Mouse (Mus musculus) intestine, embryonic 14.5 days (tissue): ENCODE measurements around the gene Ahnak2. TPM values are rescaled to one million over a fixed set of nuclear protein-coding genes. Genes with fewer than 3 reads are reported as not detected.

Experiments used
- ATAC-seq: fragments of 200-750 bp; cut with Nextera tagmentation; replicated peaks from 2 replicates; pipeline ENCODE4 v1.8.0; 2017; ENCODE audit warnings: low read depth, moderate number of reproducible peaks, moderate TSS enrichment, moderate library complexity; ENCODE audit not compliant: low FRiP score, low TSS enrichment
- DNase-seq: peaks from one replicate; pipeline ENCODE4 v3.0.0-alpha.2; 2018; ENCODE audit warnings: low spot score
- H3K27ac ChIP-seq: fragments of 300-500 bp; sonication (generic); 2 replicates; pipeline ENCODE4 v1.5.1; 2014; ENCODE audit warnings: low read depth, mild to moderate bottlenecking, control low read depth
- H3K27me3 ChIP-seq: fragments of 300-500 bp; sonication (generic); replicated peaks from 2 replicates; pipeline ENCODE4 v1.6.1; 2014; ENCODE audit warnings: low read length, control low read depth; ENCODE audit not compliant: control insufficient read depth, insufficient read depth
- H3K36me3 ChIP-seq: fragments of 300-500 bp; sonication (generic); 2 replicates; pipeline ENCODE4 v1.6.1; 2014; ENCODE audit warnings: low read length, control low read depth; ENCODE audit not compliant: control insufficient read depth, insufficient read depth
- H3K4me1 ChIP-seq: fragments of 300-500 bp; sonication (generic); replicated peaks from 2 replicates; pipeline ENCODE4 v1.6.1; 2014; ENCODE audit warnings: low read length, control low read depth, mixed read lengths; ENCODE audit not compliant: control insufficient read depth, insufficient read depth
- H3K4me2 ChIP-seq: fragments of 300-500 bp; sonication (generic); 2 replicates; pipeline ENCODE4 v1.6.1; 2014; ENCODE audit warnings: low read length
- H3K4me3 ChIP-seq: fragments of 300-500 bp; sonication (generic); 2 replicates; pipeline ENCODE4 v1.5.1; 2014; ENCODE audit warnings: low read depth, low read length, control low read depth, mixed read lengths
- H3K9ac ChIP-seq: fragments of 300-500 bp; sonication (generic); 2 replicates; pipeline ENCODE4 v1.6.1; 2014; ENCODE audit warnings: mild to moderate bottlenecking, low read length
- H3K9me3 ChIP-seq: fragments of 300-500 bp; sonication (generic); 2 replicates; pipeline ENCODE4 v1.6.1; 2016; ENCODE audit warnings: low read length, control low read depth; ENCODE audit not compliant: control insufficient read depth
- WGBS: fragments of 180-500 bp; shearing (Covaris S2); extraction: QIAGEN DNeasy Blood & Tissue Kit; methylation state at CpG from one replicate; pipeline ENCODE4 v1.1.7; 2014; 5-methylcytosine and 5-hydroxymethylcytosine counted together
- polyA plus RNA-seq: library from polyadenylated mRNA; unstranded; fragments of >200 nt; fragmentation: Nextera tagmentation; extraction: Ambion mirVana; gene quantifications from 2 replicates; pipeline ENCODE4 v1.2.1, GENCODE M21; 2014

The Ahnak2 gene
- polyA plus RNA-seq, 1 experiment from 2014 or later = 2.9 TPM

- ATAC-seq (no peak), DNase-seq (no peak)
- H3K4me3 ChIP-seq = no peak overlapping the region
- H3K4me2 ChIP-seq = no peak overlapping the region
- no peak overlapping the region for H3K27ac ChIP-seq
- H3K9ac ChIP-seq = no peak overlapping the region
- no peaks in the 10 kb centered on the region for H3K9me3 ChIP-seq
- H3K4me1 ChIP-seq = 0 out of 2 replicates have a peak, but pooled peaks cover 2% of the 10 kb centered on the region
- 95% methylated on average over 24 of the region's 24 CpGs for WGBS
- no peaks in the 10 kb centered on the region for H3K27me3 ChIP-seq
- peaks cover 62% of the 10 kb centered on the region for H3K36me3 ChIP-seq
Observed at GRCm38 (mm10) chr12:112739023-112739568, 63.4 kb downstream of the Ahnak2 start.

- DNase-seq = no peak
- peaks cover 64% of the 10 kb centered on the region for H3K36me3 ChIP-seq
- H3K4me1 ChIP-seq = 0 out of 2 replicates have a peak, but pooled peaks cover 2% of the 10 kb centered on the region
- ATAC-seq = no peak
- no peak overlapping the region for H3K4me2 ChIP-seq
- no peak overlapping the region for H3K27ac ChIP-seq
- H3K27me3 ChIP-seq = no peaks in the 10 kb centered on the region
- H3K9me3 ChIP-seq = no peaks in the 10 kb centered on the region
- H3K4me3 ChIP-seq = no peak overlapping the region
- 92% methylated on average over 31 of the region's 31 CpGs for WGBS
- H3K9ac ChIP-seq = no peak overlapping the region
Observed at GRCm38 (mm10) chr12:112738281-112739022, 64.0 kb downstream of the Ahnak2 start.

GRCm38 (mm10) chr12:112737761-112738160, 64.7 kb downstream of the Ahnak2 start:
- Histone ChIP-seq H3K4me1 (0 out of 2 replicates have a peak, but pooled peaks cover under 1% of the 10 kb centered on the region), H3K4me3 (no peak overlapping the region), H3K27ac (no peak overlapping the region), H3K4me2 (no peak overlapping the region), H3K27me3 (no peaks in the 10 kb centered on the region), H3K36me3 (peaks cover 71% of the 10 kb centered on the region), H3K9me3 (no peaks in the 10 kb centered on the region), H3K9ac (no peak overlapping the region)
- no peak for DNase-seq
- WGBS = 92% methylated on average over 14 of the region's 14 CpGs
- no peak for ATAC-seq

GRCm38 (mm10) chr12:112737081-112737480, 65.4 kb downstream of the Ahnak2 start:
- no peaks in the 10 kb centered on the region for H3K27me3 ChIP-seq
- no peaks in the 10 kb centered on the region for H3K9me3 ChIP-seq
- no peak for ATAC-seq
- H3K9ac ChIP-seq = no peak overlapping the region
- H3K36me3 ChIP-seq = peaks cover 77% of the 10 kb centered on the region
- no peak for DNase-seq
- no peak overlapping the region for H3K4me3 ChIP-seq
- no peaks in the 10 kb centered on the region for H3K4me1 ChIP-seq
- H3K4me2 ChIP-seq = no peak overlapping the region
- H3K27ac ChIP-seq = no peak overlapping the region
- WGBS = 91% methylated on average over 7 of the region's 7 CpGs

- Histone ChIP-seq H3K27me3 (no peaks in the 10 kb centered on the region), H3K36me3 (peaks cover 82% of the 10 kb centered on the region), H3K4me3 (no peak overlapping the region), H3K9ac (no peak overlapping the region), H3K4me1 (no peaks in the 10 kb centered on the region), H3K4me2 (no peak overlapping the region), H3K9me3 (no peaks in the 10 kb centered on the region), H3K27ac (no peak overlapping the region)
- ATAC-seq = no peak
- no peak for DNase-seq
- whole genome bisulfite sequencing = 86% methylated on average over 10 of the region's 10 CpGs
Observed at GRCm38 (mm10) chr12:112736636-112736925, 65.9 kb downstream of the Ahnak2 start.

- Histone ChIP-seq H3K27me3 (no peaks in the 10 kb centered on the region), H3K27ac (no peak overlapping the region), H3K9ac (no peak overlapping the region), H3K36me3 (peaks cover 86% of the 10 kb centered on the region), H3K4me1 (no peaks in the 10 kb centered on the region), H3K9me3 (no peaks in the 10 kb centered on the region), H3K4me3 (no peak overlapping the region), H3K4me2 (no peak overlapping the region)
- 89% methylated on average over 29 of the region's 29 CpGs for WGBS
- no peak for DNase-seq
- ATAC-seq = no peak
Observed at GRCm38 (mm10) chr12:112735896-112736635, 66.4 kb downstream of the Ahnak2 start.

- H3K9me3 ChIP-seq = no peaks in the 10 kb centered on the region
- H3K4me2 ChIP-seq = no peak overlapping the region
- H3K9ac ChIP-seq = no peak overlapping the region
- no peak overlapping the region for H3K27ac ChIP-seq
- no peak for DNase-seq
- H3K4me1 ChIP-seq = no peaks in the 10 kb centered on the region
- no peaks in the 10 kb centered on the region for H3K27me3 ChIP-seq
- H3K36me3 ChIP-seq = peaks cover 79% of the 10 kb centered on the region
- no peak for ATAC-seq
- 89% methylated on average over 19 of the region's 19 CpGs for WGBS
- H3K4me3 ChIP-seq = no peak overlapping the region
Observed at GRCm38 (mm10) chr12:112734881-112735655, 67.4 kb downstream of the Ahnak2 start.

GRCm38 (mm10) chr12:112734108-112734820, 68.2 kb downstream of the Ahnak2 start:
- Histone ChIP-seq H3K4me3 (no peak overlapping the region), H3K9me3 (no peaks in the 10 kb centered on the region), H3K36me3 (peaks cover 79% of the 10 kb centered on the region), H3K27me3 (no peaks in the 10 kb centered on the region), H3K9ac (no peak overlapping the region), H3K4me2 (no peak overlapping the region), H3K4me1 (no peaks in the 10 kb centered on the region), H3K27ac (no peak overlapping the region)
- DNase-seq (no peak), ATAC-seq (no peak)
- 77% methylated on average over 2 of the region's 2 CpGs for WGBS
